9 mouse cellular contexts compared by ENCODE assay signal in genomic region chr12:5142776-5143175, GRCm38 (mm10).
DNase-seq lines count a peak whose midpoint lies in the region; ATAC-seq lines count a peak whose summit lies in the region.
"Had no signal": no experiment of that assay in that cellular context is flagged by ENCODE, and none has a peak within 500 bp of the region (broad histone marks: within the 10 kb centered on the region; RNA-seq: fewer than 3 reads in every experiment).

No protein-coding gene starts in this region.

- ATAC-seq in forebrain, embryonic 15.5 days (replicated peaks), result peak; percentile 69
- peak; percentile 66 for ATAC-seq in hindbrain, embryonic 11.5 days (ENCODE audit: low FRiP score)

- no peak overlapping the region for H3K4me3 ChIP-seq in forebrain, embryonic 15.5 days
- no peak overlapping the region for H3K4me3 ChIP-seq in hindbrain, embryonic 11.5 days (ENCODE audit: low read depth, low read length)
- H3K4me3 ChIP-seq: heart, embryonic 13.5 days had no signal

- peak; percentile 74 for DNase-seq in Muller cell, postnatal 12 days (ENCODE audit: inconsistent ontology term)
- peak; percentile 59 for DNase-seq in cerebellum, adult 11 months
- peak; percentile 91 for DNase-seq in hindbrain, embryonic 11.5 days (ENCODE audit: low spot score)
- peak; percentile 77 for DNase-seq in layer of hippocampus, adult 9-11 months
- peak; percentile 89 for DNase-seq in lung, postnatal 10 days
- DNase-seq in right cerebral cortex, adult 2 months (ENCODE audit: low spot score in 2 of 2), result peak; percentile 84 to 91
- no peak for DNase-seq in spleen, adult 12 weeks (ENCODE audit: low spot score)

- H3K4me1 ChIP-seq in forebrain, embryonic 15.5 days, result peaks cover 27% of the 10 kb centered on the region
- peaks cover 5% of the 10 kb centered on the region for H3K4me1 ChIP-seq in hindbrain, embryonic 11.5 days (replicated peaks; ENCODE audit: control insufficient read depth, insufficient read depth, low read length)
- H3K4me1 ChIP-seq: heart, embryonic 13.5 days had no signal

- H3K27me3 ChIP-seq in forebrain, embryonic 15.5 days, result no peaks in the 10 kb centered on the region
- no peaks in the 10 kb centered on the region for H3K27me3 ChIP-seq in hindbrain, embryonic 11.5 days (ENCODE audit: control insufficient read depth, insufficient read depth, low read length)
- H3K27me3 ChIP-seq: heart, embryonic 13.5 days had no signal

- no peaks in the 10 kb centered on the region for H3K9me3 ChIP-seq in forebrain, embryonic 15.5 days
- no peaks in the 10 kb centered on the region for H3K9me3 ChIP-seq in hindbrain, embryonic 11.5 days (ENCODE audit: control insufficient read depth, low read length)
- H3K9me3 ChIP-seq: heart, embryonic 13.5 days had no signal

- H3K36me3 ChIP-seq in forebrain, embryonic 15.5 days, result no peaks in the 10 kb centered on the region; the same call in 1 of the 2 replicates
- no peaks in the 10 kb centered on the region for H3K36me3 ChIP-seq in hindbrain, embryonic 11.5 days (ENCODE audit: control insufficient read depth, insufficient read depth, low read length)
- H3K36me3 ChIP-seq: heart, embryonic 13.5 days had no signal

- H3K27ac ChIP-seq in forebrain, embryonic 15.5 days (replicated peaks), result no peak overlapping the region
- H3K27ac ChIP-seq in hindbrain, embryonic 11.5 days (ENCODE audit: low read depth, low read length), result no peak overlapping the region
- H3K27ac ChIP-seq: heart, embryonic 13.5 days had no signal

- WGBS in forebrain, embryonic 15.5 days, result 5% methylated on average over 3 of the region's 3 CpGs
- WGBS in hindbrain, embryonic 11.5 days, result 16% methylated on average over 3 of the region's 3 CpGs

- H3K9ac ChIP-seq in forebrain, embryonic 15.5 days (replicated peaks), result no peak overlapping the region
- H3K9ac ChIP-seq in hindbrain, embryonic 11.5 days (ENCODE audit: low read depth, low read length), result no peak overlapping the region
- H3K9ac ChIP-seq: heart, embryonic 13.5 days had no signal

- H3K4me2 ChIP-seq in forebrain, embryonic 15.5 days (replicated peaks), result no peak overlapping the region
- H3K4me2 ChIP-seq in hindbrain, embryonic 11.5 days (replicated peaks; ENCODE audit: low read depth, low read length), result no peak overlapping the region
- H3K4me2 ChIP-seq: heart, embryonic 13.5 days had no signal
